Mouse (Mus musculus): ENCODE measurements around the gene Olfr905. TPM values are rescaled to one million over a fixed set of nuclear protein-coding genes. Genes with fewer than 3 reads are reported as not detected.

Olfr905 gene
- polyA plus RNA-seq (2015; fragmentation: Nextera tagmentation; extraction: Ambion mirVana), result not detected in 2 replicates

GRCm38 (mm10) chr9:38470807-38471206, at the start of gene Olfr905:
Gene Olfr905 (plus strand): TSS chr9:38471107.
- Histone ChIP-seq H3K36me3 (no peaks in the 10 kb centered on the region), H3K9me3 (no peaks in the 10 kb centered on the region), H3K27ac (no peak within 1 kb of the TSS), H3K4me2 (no peak within 1 kb of the TSS), H3K4me1 (no peaks in the 10 kb centered on the region), H3K9ac (no peak within 1 kb of the TSS), H3K4me3 (no peak within 1 kb of the TSS), H3K27me3 (no peaks in the 10 kb centered on the region)
- ATAC-seq (ENCODE audit: borderline replicate concordance, extremely low read depth, low FRiP score, low TSS enrichment), result no peak

GRCm38 (mm10) chr9:38423801-38424200, 47.1 kb upstream of the Olfr905 start:
- no peak overlapping the region for H3K27ac ChIP-seq
- H3K9ac ChIP-seq, result no peak overlapping the region
- H3K4me1 ChIP-seq, result no peaks in the 10 kb centered on the region
- ATAC-seq (ENCODE audit: borderline replicate concordance, extremely low read depth, low FRiP score, low TSS enrichment), result no peak
- no peak overlapping the region for H3K4me3 ChIP-seq
- no peaks in the 10 kb centered on the region for H3K9me3 ChIP-seq
- H3K27me3 ChIP-seq, result no peaks in the 10 kb centered on the region
- no peak overlapping the region for H3K4me2 ChIP-seq
- H3K36me3 ChIP-seq, result no peaks in the 10 kb centered on the region

- H3K9ac ChIP-seq, result no peak overlapping the region
- no peak overlapping the region for H3K4me2 ChIP-seq
- 41% methylated on average over 1 of the region's 1 CpGs for WGBS
- H3K4me3 ChIP-seq, result no peak overlapping the region
- ATAC-seq (ENCODE audit: borderline replicate concordance, extremely low read depth, low FRiP score, low TSS enrichment), result no peak
- H3K9me3 ChIP-seq, result no peaks in the 10 kb centered on the region
- H3K27ac ChIP-seq, result no peak overlapping the region
- H3K4me1 ChIP-seq, result no peaks in the 10 kb centered on the region
- H3K27me3 ChIP-seq, result no peaks in the 10 kb centered on the region
- no peaks in the 10 kb centered on the region for H3K36me3 ChIP-seq
Observed at GRCm38 (mm10) chr9:38427026-38427425, 43.9 kb upstream of the Olfr905 start.

- Histone ChIP-seq H3K36me3 (no peaks in the 10 kb centered on the region), H3K9me3 (no peaks in the 10 kb centered on the region), H3K4me1 (no peaks in the 10 kb centered on the region), H3K4me2 (no peak within 1 kb of the TSS), H3K27me3 (no peaks in the 10 kb centered on the region), H3K9ac (no peak within 1 kb of the TSS), H3K27ac (no peak within 1 kb of the TSS), H3K4me3 (no peak within 1 kb of the TSS)
- WGBS, result 83% methylated on average over 1 of the region's 1 CpGs
- ATAC-seq (ENCODE audit: borderline replicate concordance, extremely low read depth, low FRiP score, low TSS enrichment), result no peak
Observed at GRCm38 (mm10) chr9:38429155-38429554, 41.8 kb upstream of the Olfr905 start, which contains the start of gene Olfr901. Gene Olfr901 (plus strand): TSS chr9:38429455.

GRCm38 (mm10) chr9:38447352-38447751, 23.6 kb upstream of the Olfr905 start, which contains the start of gene Olfr902:
Gene Olfr902 (plus strand): TSS chr9:38447652.
- Histone ChIP-seq H3K9ac (no peak within 1 kb of the TSS), H3K27me3 (no peaks in the 10 kb centered on the region), H3K4me3 (no peak within 1 kb of the TSS), H3K9me3 (no peaks in the 10 kb centered on the region), H3K27ac (no peak within 1 kb of the TSS), H3K36me3 (no peaks in the 10 kb centered on the region), H3K4me1 (no peaks in the 10 kb centered on the region), H3K4me2 (no peak within 1 kb of the TSS)
- no peak for ATAC-seq (ENCODE audit: borderline replicate concordance, extremely low read depth, low FRiP score, low TSS enrichment)
- 81% methylated on average over 5 of the region's 5 CpGs for WGBS

- no peak for ATAC-seq (ENCODE audit: borderline replicate concordance, extremely low read depth, low FRiP score, low TSS enrichment)
- Histone ChIP-seq H3K4me3 (no peak within 1 kb of the TSS), H3K9me3 (no peaks in the 10 kb centered on the region), H3K36me3 (no peaks in the 10 kb centered on the region), H3K9ac (no peak within 1 kb of the TSS), H3K27ac (no peak within 1 kb of the TSS), H3K4me2 (no peak within 1 kb of the TSS), H3K4me1 (no peaks in the 10 kb centered on the region), H3K27me3 (no peaks in the 10 kb centered on the region)
Observed at GRCm38 (mm10) chr9:38462844-38463243, 8.1 kb upstream of the Olfr905 start, which contains the start of gene Olfr904. Gene Olfr904 (plus strand): TSS chr9:38463144.

- Histone ChIP-seq H3K9me3 (no peaks in the 10 kb centered on the region), H3K27me3 (no peaks in the 10 kb centered on the region), H3K4me2 (no peak within 1 kb of the TSS), H3K27ac (no peak within 1 kb of the TSS), H3K36me3 (no peaks in the 10 kb centered on the region), H3K4me1 (no peaks in the 10 kb centered on the region), H3K9ac (no peak within 1 kb of the TSS), H3K4me3 (no peak within 1 kb of the TSS)
- ATAC-seq (ENCODE audit: borderline replicate concordance, extremely low read depth, low FRiP score, low TSS enrichment), result no peak
- WGBS, result 71% methylated on average over 3 of the region's 3 CpGs
Observed at GRCm38 (mm10) chr9:38486785-38487184, 15.9 kb downstream of the Olfr905 start, which contains the start of gene Olfr906. Gene Olfr906 (plus strand): TSS chr9:38487085.

- Histone ChIP-seq H3K4me1 (no peaks in the 10 kb centered on the region), H3K36me3 (no peaks in the 10 kb centered on the region), H3K27me3 (no peaks in the 10 kb centered on the region), H3K9me3 (no peaks in the 10 kb centered on the region), H3K27ac (no peak within 1 kb of the TSS), H3K4me3 (no peak within 1 kb of the TSS), H3K9ac (no peak within 1 kb of the TSS), H3K4me2 (no peak within 1 kb of the TSS)
- 79% methylated on average over 2 of the region's 2 CpGs for WGBS
- ATAC-seq (ENCODE audit: borderline replicate concordance, extremely low read depth, low FRiP score, low TSS enrichment), result no peak
Observed at GRCm38 (mm10) chr9:38495501-38495900, 24.6 kb downstream of the Olfr905 start, which contains the start of gene Olfr907. Gene Olfr907 (plus strand): TSS chr9:38495801.

GRCm38 (mm10) chr9:38512353-38512752, 41.4 kb downstream of the Olfr905 start:
- no peak overlapping the region for H3K27ac ChIP-seq
- H3K36me3 ChIP-seq, result no peaks in the 10 kb centered on the region
- H3K27me3 ChIP-seq, result no peaks in the 10 kb centered on the region
- H3K9me3 ChIP-seq, result no peaks in the 10 kb centered on the region
- H3K4me2 ChIP-seq, result no peak overlapping the region
- no peak overlapping the region for H3K4me3 ChIP-seq
- no peak for ATAC-seq (ENCODE audit: borderline replicate concordance, extremely low read depth, low FRiP score, low TSS enrichment)
- 40% methylated on average over 2 of the region's 2 CpGs for WGBS
- no peaks in the 10 kb centered on the region for H3K4me1 ChIP-seq
- no peak overlapping the region for H3K9ac ChIP-seq

GRCm38 (mm10) chr9:38521280-38521679, 50.4 kb downstream of the Olfr905 start, which contains the start of gene Olfr911-ps1:
Gene Olfr911-ps1 (plus strand): TSS chr9:38521580.
- H3K4me1 ChIP-seq, result no peaks in the 10 kb centered on the region
- H3K36me3 ChIP-seq, result no peaks in the 10 kb centered on the region
- no peak for ATAC-seq (ENCODE audit: borderline replicate concordance, extremely low read depth, low FRiP score, low TSS enrichment)
- 71% methylated on average over 1 of the region's 1 CpGs for WGBS
- H3K4me2 ChIP-seq, result no peak within 1 kb of the TSS
- no peak within 1 kb of the TSS for H3K4me3 ChIP-seq
- H3K27ac ChIP-seq, result no peak within 1 kb of the TSS
- no peaks in the 10 kb centered on the region for H3K27me3 ChIP-seq
- no peak within 1 kb of the TSS for H3K9ac ChIP-seq
- no peaks in the 10 kb centered on the region for H3K9me3 ChIP-seq

Other genes starting within 250 kb of the Olfr905 start
- not detected in 2 replicates for gene Olfr143, start 218.3 kb upstream of the Olfr905 start, polyA plus RNA-seq (2015; fragmentation: Nextera tagmentation; extraction: Ambion mirVana)
- not detected in 2 replicates for gene Olfr895, start 203.3 kb upstream of the Olfr905 start, polyA plus RNA-seq (2015; fragmentation: Nextera tagmentation; extraction: Ambion mirVana)
- gene Olfr896-ps1, start 180.0 kb upstream of the Olfr905 start, polyA plus RNA-seq (2015; fragmentation: Nextera tagmentation; extraction: Ambion mirVana), result not detected in 2 replicates
- gene Olfr25, start 142.0 kb upstream of the Olfr905 start, polyA plus RNA-seq (2015; fragmentation: Nextera tagmentation; extraction: Ambion mirVana), result not detected in 2 replicates
- gene Olfr898, start 122.7 kb upstream of the Olfr905 start, polyA plus RNA-seq (2015; fragmentation: Nextera tagmentation; extraction: Ambion mirVana), result not detected in 2 replicates
- not detected in 2 replicates for gene Olfr250, start 104.2 kb upstream of the Olfr905 start, polyA plus RNA-seq (2015; fragmentation: Nextera tagmentation; extraction: Ambion mirVana)
- gene Olfr251, start 94.0 kb upstream of the Olfr905 start, polyA plus RNA-seq (2015; fragmentation: Nextera tagmentation; extraction: Ambion mirVana), result not detected in 2 replicates
- not detected in 2 replicates for gene Olfr147, start 69.4 kb upstream of the Olfr905 start, polyA plus RNA-seq (2015; fragmentation: Nextera tagmentation; extraction: Ambion mirVana)
- gene Olfr901, start 41.7 kb upstream of the Olfr905 start, polyA plus RNA-seq (2015; fragmentation: Nextera tagmentation; extraction: Ambion mirVana), result not detected in 2 replicates
- not detected in 2 replicates for gene Olfr902, start 23.5 kb upstream of the Olfr905 start, polyA plus RNA-seq (2015; fragmentation: Nextera tagmentation; extraction: Ambion mirVana)
- gene Olfr904, start 8.0 kb upstream of the Olfr905 start, polyA plus RNA-seq (2015; fragmentation: Nextera tagmentation; extraction: Ambion mirVana), result not detected in 2 replicates
- gene Olfr906, start 16.0 kb downstream of the Olfr905 start, polyA plus RNA-seq (2015; fragmentation: Nextera tagmentation; extraction: Ambion mirVana), result not detected in 2 replicates
- gene Olfr907, start 24.7 kb downstream of the Olfr905 start, polyA plus RNA-seq (2015; fragmentation: Nextera tagmentation; extraction: Ambion mirVana), result not detected in 2 replicates
- not detected in 2 replicates for gene Olfr911-ps1, start 50.5 kb downstream of the Olfr905 start, polyA plus RNA-seq (2015; fragmentation: Nextera tagmentation; extraction: Ambion mirVana)
- gene Olfr910, start 66.7 kb downstream of the Olfr905 start, polyA plus RNA-seq (2015; fragmentation: Nextera tagmentation; extraction: Ambion mirVana), result not detected in 2 replicates
- not detected in 2 replicates for gene Olfr912, start 109.1 kb downstream of the Olfr905 start, polyA plus RNA-seq (2015; fragmentation: Nextera tagmentation; extraction: Ambion mirVana)
- not detected in 2 replicates for gene Olfr913, start 121.7 kb downstream of the Olfr905 start, polyA plus RNA-seq (2015; fragmentation: Nextera tagmentation; extraction: Ambion mirVana)
- gene Olfr914, start 134.0 kb downstream of the Olfr905 start, polyA plus RNA-seq (2015; fragmentation: Nextera tagmentation; extraction: Ambion mirVana), result not detected in 2 replicates
- not detected in 2 replicates for gene Olfr916, start 188.8 kb downstream of the Olfr905 start, polyA plus RNA-seq (2015; fragmentation: Nextera tagmentation; extraction: Ambion mirVana)
- not detected in 2 replicates for gene Olfr917, start 194.7 kb downstream of the Olfr905 start, polyA plus RNA-seq (2015; fragmentation: Nextera tagmentation; extraction: Ambion mirVana)
- gene Olfr918, start 203.5 kb downstream of the Olfr905 start, polyA plus RNA-seq (2015; fragmentation: Nextera tagmentation; extraction: Ambion mirVana), result not detected in 2 replicates
- not detected in 2 replicates for gene Olfr919, start 232.6 kb downstream of the Olfr905 start, polyA plus RNA-seq (2015; fragmentation: Nextera tagmentation; extraction: Ambion mirVana)
- 16.3 and 20.7 TPM in 2 replicates for gene Vwa5a, start 247.2 kb downstream of the Olfr905 start, polyA plus RNA-seq (2015; fragmentation: Nextera tagmentation; extraction: Ambion mirVana)

Data from lung, embryonic 15.5 days (tissue).